Mouse (Mus musculus) embryonic fibroblast, embryonic 13.5 days (primary cell): ENCODE results near the gene Flvcr2.

Source experiments
- CTCF ChIP-seq: IDR thresholded peaks from 2 replicates; pipeline ENCODE4 v1.5.1; 2011; ENCODE audit warnings: mild to moderate bottlenecking, control low read depth, low read length, moderate library complexity, borderline replicate concordance; ENCODE audit not compliant: insufficient read depth
- POLR2A ChIP-seq: IDR thresholded peaks from 2 replicates; pipeline ENCODE4 v1.6.1; 2011; ENCODE audit warnings: low read depth, mild to moderate bottlenecking, control low read depth, low read length, moderate library complexity

DNA sequence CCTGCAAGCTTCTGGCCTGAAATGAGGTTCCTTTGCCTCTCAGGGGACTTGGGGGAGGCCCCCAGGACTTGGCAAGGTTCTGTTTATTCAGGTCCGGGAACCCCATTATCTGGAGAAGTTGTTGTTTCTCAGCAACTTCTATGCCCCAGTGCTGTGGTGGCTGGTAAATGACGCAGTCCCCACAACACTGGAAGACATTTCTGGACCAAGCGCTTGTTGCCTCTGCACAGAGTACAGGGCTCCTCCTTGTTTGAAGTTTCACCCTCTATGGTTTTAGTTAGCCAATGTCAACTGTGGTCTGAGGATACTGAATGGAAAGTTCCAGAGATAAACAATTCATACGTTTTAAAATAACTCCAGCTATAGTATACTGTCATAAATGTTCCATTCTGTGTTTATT lies 39.4 kb upstream of the Flvcr2 start:
- TF ChIP-seq CTCF (no peak), POLR2A (no peak)
